35 mouse cellular contexts compared by ENCODE assay signal in genomic region chr5:71614311-71614710, GRCm38 (mm10). TPM values are rescaled to one million over a fixed set of nuclear protein-coding genes. Genes with fewer than 3 reads are reported as not detected.
"Had no signal": no experiment of that assay in that cellular context is flagged by ENCODE, and none has a peak within 500 bp of the region (broad histone marks: within the 10 kb centered on the region; RNA-seq: fewer than 3 reads in every experiment).

No protein-coding gene starts in this region.

- DNase-seq: left cerebral cortex, postnatal 4 days; liver; liver, embryonic 13.5 days; liver, postnatal 0 days; lung, adult 18-20 months; lung, adult 2 months; lung, embryonic 14.5 days; lung, postnatal 10 days; lung, postnatal 14 days; lung, postnatal 36 days; lung, postnatal 4 days; midbrain, embryonic 14.5 days had no signal

- H3K9me3 ChIP-seq: limb, embryonic 10.5 days; limb, embryonic 12.5 days; limb, embryonic 13.5 days; limb, embryonic 15.5 days; liver, embryonic 12.5 days; liver, embryonic 13.5 days; liver, embryonic 15.5 days; lung, embryonic 15.5 days; megakaryocyte, embryonic 14.5 days; midbrain, embryonic 10.5 days; midbrain, embryonic 12.5 days; midbrain, embryonic 13.5 days; midbrain, embryonic 15.5 days; neural tube, embryonic 12.5 days had no signal

- H3K4me3 ChIP-seq: limb, embryonic 10.5 days; limb, embryonic 12.5 days; limb, embryonic 13.5 days; limb, embryonic 15.5 days; liver, embryonic 12.5 days; liver, embryonic 13.5 days; liver, embryonic 15.5 days; lung, embryonic 15.5 days; megakaryocyte, embryonic 14.5 days; midbrain, embryonic 10.5 days; midbrain, embryonic 12.5 days; midbrain, embryonic 13.5 days; midbrain, embryonic 15.5 days; myocyte; neural tube, embryonic 12.5 days had no signal

- H3K27ac ChIP-seq: limb, embryonic 10.5 days; limb, embryonic 12.5 days; limb, embryonic 13.5 days; limb, embryonic 15.5 days; liver, embryonic 12.5 days; liver, embryonic 13.5 days; liver, embryonic 14.5 days; liver, embryonic 15.5 days; lung, embryonic 15.5 days; macrophage; midbrain, embryonic 10.5 days; midbrain, embryonic 12.5 days; midbrain, embryonic 13.5 days; midbrain, embryonic 15.5 days; neural tube, embryonic 12.5 days had no signal

- H3K4me1 ChIP-seq: limb, embryonic 10.5 days; limb, embryonic 12.5 days; limb, embryonic 13.5 days; limb, embryonic 15.5 days; liver, embryonic 12.5 days; liver, embryonic 13.5 days; liver, embryonic 15.5 days; lung, embryonic 15.5 days; megakaryocyte, embryonic 14.5 days; midbrain, embryonic 10.5 days; midbrain, embryonic 12.5 days; midbrain, embryonic 13.5 days; midbrain, embryonic 15.5 days; neural tube, embryonic 12.5 days had no signal

- H3K36me3 ChIP-seq: limb, embryonic 10.5 days; limb, embryonic 12.5 days; limb, embryonic 13.5 days; limb, embryonic 15.5 days; liver, embryonic 12.5 days; liver, embryonic 13.5 days; liver, embryonic 15.5 days; lung, embryonic 15.5 days; midbrain, embryonic 10.5 days; midbrain, embryonic 12.5 days; midbrain, embryonic 13.5 days; midbrain, embryonic 15.5 days; neural tube, embryonic 12.5 days had no signal

- H3K4me2 ChIP-seq: limb, embryonic 12.5 days; limb, embryonic 13.5 days; limb, embryonic 15.5 days; liver, embryonic 11.5 days; liver, embryonic 12.5 days; liver, embryonic 13.5 days; liver, embryonic 15.5 days; lung, embryonic 14.5 days; lung, embryonic 15.5 days; midbrain, embryonic 11.5 days; midbrain, embryonic 12.5 days; midbrain, embryonic 13.5 days; midbrain, embryonic 15.5 days; neural tube, embryonic 12.5 days had no signal

- H3K27me3 ChIP-seq: limb, embryonic 12.5 days; limb, embryonic 13.5 days; limb, embryonic 15.5 days; liver, embryonic 12.5 days; liver, embryonic 13.5 days; liver, embryonic 15.5 days; lung, embryonic 15.5 days; megakaryocyte, embryonic 14.5 days; midbrain, embryonic 12.5 days; midbrain, embryonic 13.5 days; midbrain, embryonic 15.5 days; neural tube, embryonic 12.5 days had no signal

- H3K9ac ChIP-seq: limb, embryonic 12.5 days; limb, embryonic 13.5 days; limb, embryonic 15.5 days; liver, embryonic 12.5 days; liver, embryonic 13.5 days; liver, embryonic 14.5 days; liver, embryonic 15.5 days; liver, postnatal 0 days; lung, embryonic 14.5 days; lung, embryonic 15.5 days; midbrain, embryonic 12.5 days; midbrain, embryonic 13.5 days; midbrain, embryonic 15.5 days; neural tube, embryonic 12.5 days had no signal

RNA-seq across cellular contexts. Expression of gene Gabrb1, which starts 43.6 kb away (rescaled TPM):
- total RNA-seq: liver, adult 2 months; megakaryocyte progenitor cell, adult 5-6 weeks; megakaryocyte-erythroid progenitor cell, adult 5-6 weeks; monocyte, adult 5-6 weeks had no signal
- polyA plus RNA-seq: liver, adult 2 months; liver, postnatal 0 days; lung, adult 2 months; macrophage had no signal

RNA-seq across cellular contexts. Expression of gene Gabra4, which starts 43.8 kb away (rescaled TPM):
- total RNA-seq: liver, adult 2 months; megakaryocyte progenitor cell, adult 5-6 weeks; megakaryocyte, adult 5-6 weeks; megakaryocyte-erythroid progenitor cell, adult 5-6 weeks; monocyte, adult 5-6 weeks had no signal
- polyA plus RNA-seq: liver, adult 2 months; liver, postnatal 0 days; macrophage; myocyte had no signal
